Mouse (Mus musculus): ENCODE measurements around the gene Cpd.
A peak's percentile ranks its signal among the peaks of the same experiment; 100 is the strongest.

Gene Cpd

GRCm38 (mm10) chr11:76846878-76847222 lies at the start of gene Cpd:
TSS of gene Cpd (minus strand) at chr11:76847018.
- peak; percentile 67 for DNase-seq

GRCm38 (mm10) chr11:76896360-76896759 lies 49.5 kb upstream of the Cpd start:
- no peak for DNase-seq

GRCm38 (mm10) chr11:76894240-76894639 lies 47.4 kb upstream of the Cpd start:
- DNase-seq: peak; percentile 36 to 37

GRCm38 (mm10) chr11:76893570-76893969 lies 46.8 kb upstream of the Cpd start:
- no peak for DNase-seq

- no peak for DNase-seq
Measured at GRCm38 (mm10) chr11:76892972-76893371, 46.2 kb upstream of the Cpd start.

- DNase-seq: peak in 1 of 2 experiments; percentile 6
Measured at GRCm38 (mm10) chr11:76891738-76892349, 45.0 kb upstream of the Cpd start.

GRCm38 (mm10) chr11:76891171-76891570 lies 44.4 kb upstream of the Cpd start:
- no peak for DNase-seq

- DNase-seq: no peak
Measured at GRCm38 (mm10) chr11:76889339-76890164, 42.7 kb upstream of the Cpd start.

GRCm38 (mm10) chr11:76884451-76884850 lies 37.6 kb upstream of the Cpd start:
- no peak for DNase-seq

- DNase-seq: no peak
Measured at GRCm38 (mm10) chr11:76879816-76880215, 33.0 kb upstream of the Cpd start.

GRCm38 (mm10) chr11:76874766-76875165 lies 27.9 kb upstream of the Cpd start:
- no peak for DNase-seq

GRCm38 (mm10) chr11:76873865-76874264 lies 27.0 kb upstream of the Cpd start:
- no peak for DNase-seq

- no peak for DNase-seq
Measured at GRCm38 (mm10) chr11:76872556-76873234, 25.9 kb upstream of the Cpd start.

- DNase-seq: no peak
Measured at GRCm38 (mm10) chr11:76861185-76861584, 14.4 kb upstream of the Cpd start.

GRCm38 (mm10) chr11:76859261-76859660 lies 12.4 kb upstream of the Cpd start:
- DNase-seq: peak in 1 of 2 experiments; percentile 13

GRCm38 (mm10) chr11:76858781-76859180 lies 12.0 kb upstream of the Cpd start:
- no peak for DNase-seq

GRCm38 (mm10) chr11:76857111-76857510 lies 10.3 kb upstream of the Cpd start:
- DNase-seq: no peak

GRCm38 (mm10) chr11:76856601-76857000 lies 9.8 kb upstream of the Cpd start:
- no peak for DNase-seq

GRCm38 (mm10) chr11:76854475-76855341 lies 7.9 kb upstream of the Cpd start:
- no peak for DNase-seq

- DNase-seq: peak in 1 of 2 experiments; percentile 17
Measured at GRCm38 (mm10) chr11:76851512-76851911, 4.7 kb upstream of the Cpd start.

- no peak for DNase-seq
Measured at GRCm38 (mm10) chr11:76849596-76849995, 2.8 kb upstream of the Cpd start.

- no peak for DNase-seq
Measured at GRCm38 (mm10) chr11:76848081-76848480, 1.3 kb upstream of the Cpd start.

GRCm38 (mm10) chr11:76847354-76847753 lies 536 bp upstream of the Cpd start:
- DNase-seq: no peak
